Mouse (Mus musculus) myocyte (in vitro differentiated cells): ENCODE data around the gene Rps6kb1. TPM values are rescaled to one million over a fixed set of nuclear protein-coding genes. Genes with fewer than 3 reads are reported as not detected.

Experiments
- H3K27me3 ChIP-seq: one replicate; pipeline ENCODE4 v1.6.1; 2011; ENCODE audit not compliant: control insufficient read depth, insufficient read depth, insufficient read length
- H3K36me3 ChIP-seq: one replicate; pipeline ENCODE4 v1.6.1; 2011; ENCODE audit not compliant: control insufficient read depth, insufficient read depth
- H3K4me2 ChIP-seq: one replicate; pipeline ENCODE4 v1.6.1; 2011; ENCODE audit warnings: low read depth, control low read depth
- H3K4me3 ChIP-seq: one replicate; pipeline ENCODE4 v1.5.1; 2011; ENCODE audit warnings: mild to moderate bottlenecking, control low read depth, moderate library complexity
- H3K79me2 ChIP-seq: one replicate; pipeline ENCODE4 v1.6.1; 2011; ENCODE audit not compliant: control insufficient read depth, insufficient read depth
- H3ac ChIP-seq: one replicate; pipeline ENCODE4 v1.6.1; 2011; ENCODE audit not compliant: control insufficient read depth, insufficient read length
- CEBPB ChIP-seq: IDR thresholded peaks from 2 replicates; pipeline ENCODE4 v1.6.1; 2011; ENCODE audit warnings: mild to moderate bottlenecking, moderate library complexity; ENCODE audit not compliant: poor library complexity, insufficient read depth, severe bottlenecking
- E2F4 ChIP-seq: IDR thresholded peaks from one replicate; pipeline ENCODE4 v1.6.1; 2011; ENCODE audit warnings: mild to moderate bottlenecking, control low read depth, moderate library complexity; ENCODE audit not compliant: insufficient read depth
- MAX ChIP-seq: IDR thresholded peaks from one replicate; pipeline ENCODE4 v1.6.1; 2011; ENCODE audit warnings: low read depth, mild to moderate bottlenecking, control low read depth
- MYOD1 ChIP-seq, 3 experiments: IDR thresholded peaks; one replicate each; pipeline ENCODE4 v1.6.1; 2011; ENCODE audit warnings: control low read depth in 2 of 3, low read depth in 2 of 3, mild to moderate bottlenecking in 2 of 3, moderate library complexity in 1 of 3; ENCODE audit not compliant: insufficient read length in 2 of 3, control insufficient read depth in 1 of 3
- MYOG ChIP-seq, 3 experiments: IDR thresholded peaks; one replicate each; pipeline ENCODE4 v1.6.1; 2011; ENCODE audit warnings: control low read depth in 2 of 3, low read depth in 2 of 3, mild to moderate bottlenecking in 2 of 3; ENCODE audit not compliant: insufficient read length in 2 of 3, control insufficient read depth in 1 of 3, insufficient read depth in 1 of 3
- POLR2A ChIP-seq: IDR thresholded peaks from one replicate; pipeline ENCODE4 v1.6.1; 2011; ENCODE audit warnings: low read depth, mild to moderate bottlenecking, control low read depth, moderate library complexity; ENCODE audit not compliant: insufficient read length
- POLR2AphosphoS2 ChIP-seq: IDR thresholded peaks from one replicate; pipeline ENCODE4 v1.6.1; 2011; ENCODE audit warnings: low read depth, control low read depth; ENCODE audit not compliant: insufficient read length
- REST ChIP-seq: IDR thresholded peaks from one replicate; pipeline ENCODE4 v1.6.1; 2011; ENCODE audit warnings: mild to moderate bottlenecking, control low read depth, moderate library complexity; ENCODE audit not compliant: insufficient read depth, insufficient read length
- SRF ChIP-seq: IDR thresholded peaks from one replicate; pipeline ENCODE4 v1.6.1; 2011; ENCODE audit warnings: low read depth; ENCODE audit not compliant: control insufficient read depth, insufficient read length
- TCF12 ChIP-seq: IDR thresholded peaks from one replicate; pipeline ENCODE4 v1.6.1; 2011; ENCODE audit warnings: mild to moderate bottlenecking, control low read depth; ENCODE audit not compliant: poor library complexity, insufficient read depth, severe bottlenecking
- TCF3 ChIP-seq: IDR thresholded peaks from one replicate; pipeline ENCODE4 v1.6.1; 2011; ENCODE audit warnings: low read depth, control low read depth; ENCODE audit not compliant: insufficient read length
- USF1 ChIP-seq: IDR thresholded peaks from one replicate; pipeline ENCODE4 v1.6.1; 2011; ENCODE audit warnings: low read depth, mild to moderate bottlenecking, control low read depth, moderate library complexity
- polyA plus RNA-seq: library from polyadenylated mRNA; unstranded; fragments of >200 nt; fragmentation: generic; extraction: Trizol; gene quantifications from one replicate; pipeline ENCODE4 v1.2.1, GENCODE M21; 2012; ENCODE audit warnings: missing spikeins

Gene Rps6kb1
- polyA plus RNA-seq, 1 experiment: 13.0 TPM

GRCm38 (mm10) chr11:86458866-86459265, 85.7 kb downstream of the Rps6kb1 start:
- Histone ChIP-seq H3K4me2 (no peak overlapping the region), H3K36me3 (no peaks in the 10 kb centered on the region), H3K79me2 (no peaks in the 10 kb centered on the region), H3ac (no peak overlapping the region), H3K27me3 (no peaks in the 10 kb centered on the region), H3K4me3 (no peak overlapping the region)
- TF ChIP-seq MYOG (IDR thresholded peaks at IDR 0.05; ENCODE audit: control insufficient read depth in 1 of 3, insufficient read depth in 1 of 3, insufficient read length in 2 of 3, low read depth in 2 of 3): no peak
- no peak for TF ChIP-seq POLR2AphosphoS2
- TF ChIP-seq MAX: no peak
- TF ChIP-seq SRF: no peak
- TF ChIP-seq REST: no peak
- no peak for TF ChIP-seq TCF3
- TF ChIP-seq TCF12: no peak
- TF ChIP-seq CEBPB: no peak
- TF ChIP-seq E2F4: no peak

DNA sequence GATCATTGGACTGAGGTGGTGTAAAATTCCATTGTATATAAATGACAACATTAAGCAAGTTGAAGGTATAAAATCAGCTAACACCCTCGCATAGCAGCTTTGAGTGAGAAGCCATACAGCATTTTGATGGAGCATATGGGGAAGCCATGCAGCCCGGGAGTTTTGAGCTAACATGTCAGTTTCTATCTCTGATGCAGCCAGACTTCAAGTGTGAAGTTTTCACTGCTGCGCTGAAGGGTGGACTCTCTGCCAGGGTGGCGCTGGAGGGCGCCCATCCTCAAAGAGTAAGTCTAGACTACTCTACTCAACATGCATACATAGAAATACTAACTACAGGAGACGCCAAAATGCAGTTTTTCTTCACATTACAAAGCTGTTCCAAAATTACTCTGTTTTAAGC, 87.1 kb downstream of the Rps6kb1 start:
- H3K27me3 ChIP-seq: no peaks in the 10 kb centered on the region
- no peak overlapping the region for H3ac ChIP-seq
- no peak overlapping the region for H3K4me3 ChIP-seq
- no peak overlapping the region for H3K4me2 ChIP-seq
- no peaks in the 10 kb centered on the region for H3K79me2 ChIP-seq
- TF ChIP-seq MYOD1 (IDR thresholded peaks at IDR 0.05; ENCODE audit: control insufficient read depth in 1 of 3, insufficient read length in 2 of 3, low read depth in 2 of 3): no peak
- no peak for TF ChIP-seq POLR2A
- TF ChIP-seq REST: no peak
- TF ChIP-seq MYOG (IDR thresholded peaks at IDR 0.05; ENCODE audit: control insufficient read depth in 1 of 3, insufficient read depth in 1 of 3, insufficient read length in 2 of 3, low read depth in 2 of 3): no peak
- no peak for TF ChIP-seq TCF3
- TF ChIP-seq MAX: no peak
- TF ChIP-seq POLR2AphosphoS2: no peak
- no peak for TF ChIP-seq USF1
- TF ChIP-seq E2F4: no peak
- no peak for TF ChIP-seq TCF12
- no peak for TF ChIP-seq SRF
- TF ChIP-seq CEBPB: no peak
- no peaks in the 10 kb centered on the region for H3K36me3 ChIP-seq

DNA sequence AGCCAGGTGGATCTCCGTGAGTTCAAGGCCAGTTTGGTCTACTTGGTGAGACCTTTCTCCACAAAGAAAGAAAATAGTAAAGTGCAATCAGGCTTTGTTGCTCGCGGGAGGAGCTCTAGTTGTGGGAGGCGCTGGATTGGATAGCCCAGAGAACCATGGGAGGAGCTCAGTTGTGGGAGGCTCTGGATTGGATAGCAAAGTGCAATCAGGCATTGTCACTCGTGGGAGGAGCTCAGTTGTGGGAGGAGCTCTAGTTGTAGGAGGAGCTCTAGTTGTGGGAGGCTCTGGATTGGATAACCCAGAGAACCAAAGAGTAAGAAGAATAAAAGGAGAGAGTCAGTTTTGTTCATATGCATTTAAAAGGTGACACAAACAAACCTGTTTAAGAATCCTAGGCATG, 90.6 kb downstream of the Rps6kb1 start:
- no peaks in the 10 kb centered on the region for H3K27me3 ChIP-seq
- no peak for TF ChIP-seq POLR2A
- no peak for TF ChIP-seq E2F4
- no peak for TF ChIP-seq SRF
- TF ChIP-seq USF1: no peak
- TF ChIP-seq CEBPB: no peak
- no peak for TF ChIP-seq MYOD1 (IDR thresholded peaks at IDR 0.05; ENCODE audit: control insufficient read depth in 1 of 3, insufficient read length in 2 of 3, low read depth in 2 of 3)
- no peak for TF ChIP-seq TCF3
- TF ChIP-seq REST: no peak
- TF ChIP-seq TCF12: no peak
- TF ChIP-seq MAX: no peak
- no peak for TF ChIP-seq MYOG (IDR thresholded peaks at IDR 0.05; ENCODE audit: control insufficient read depth in 1 of 3, insufficient read depth in 1 of 3, insufficient read length in 2 of 3, low read depth in 2 of 3)
- no peak for TF ChIP-seq POLR2AphosphoS2
- H3K79me2 ChIP-seq: no peaks in the 10 kb centered on the region

More for the DNA sequence above, 90.6 kb downstream of the Rps6kb1 start:
- Histone ChIP-seq H3K4me3 (no peak overlapping the region), H3K36me3 (no peaks in the 10 kb centered on the region), H3ac (no peak overlapping the region), H3K4me2 (no peak overlapping the region)

Other genes with a start within 250 kb of the Rps6kb1 start
- 6.2 TPM for gene Med13, start 187.2 kb downstream of the Rps6kb1 start, polyA plus RNA-seq
- gene Rnft1, start 60.1 kb downstream of the Rps6kb1 start, polyA plus RNA-seq: 8.2 TPM
- 6.6 TPM for gene Tubd1, start 186 bp upstream of the Rps6kb1 start, polyA plus RNA-seq
- gene Vmp1, start 139.0 kb upstream of the Rps6kb1 start, polyA plus RNA-seq: 169 TPM
- gene Ptrh2, start 139.2 kb upstream of the Rps6kb1 start, polyA plus RNA-seq: 22.6 TPM
- 86.1 TPM for gene Cltc, start 212.8 kb upstream of the Rps6kb1 start, polyA plus RNA-seq